Mouse (Mus musculus): ENCODE results near the gene Tmem266. TPM values are rescaled to one million over a fixed set of nuclear protein-coding genes. Genes with fewer than 3 reads are reported as not detected.

Tmem266 gene
- polyA plus RNA-seq, 1 experiment from 2014 or later: not detected

DNA sequence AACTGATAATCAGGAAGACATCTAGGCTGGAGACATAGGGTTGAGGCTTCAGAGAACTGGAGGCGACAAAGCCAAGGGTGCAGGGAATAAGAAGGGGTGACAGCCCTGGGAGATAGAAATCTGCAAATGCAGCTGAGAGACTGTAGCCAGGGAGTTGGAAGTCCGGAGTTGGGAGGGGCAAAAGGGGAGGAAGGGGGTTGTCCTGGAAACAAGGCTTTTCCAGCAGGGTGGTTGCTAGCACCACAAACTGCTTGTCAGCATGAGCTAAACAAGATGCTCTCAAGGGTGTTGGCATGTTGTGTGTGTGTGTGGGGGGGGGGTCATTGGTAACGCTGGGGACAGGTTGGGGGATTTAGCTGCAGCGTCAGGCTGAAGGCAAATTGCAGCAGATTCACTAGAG lies 82.1 kb downstream of the Tmem266 start:
- Histone ChIP-seq H3K27me3 (replicated peaks) (peaks cover 13% of the 10 kb centered on the region), H3K4me2 (no peak overlapping the region), H3K9ac (no peak overlapping the region), H3K9me3 (replicated peaks) (no peaks in the 10 kb centered on the region), H3K4me3 (no peak overlapping the region), H3K36me3 (no peaks in the 10 kb centered on the region), H3K4me1 (no peaks in the 10 kb centered on the region; the same call in 1 of the 2 replicates), H3K27ac (no peak overlapping the region)
- WGBS (ENCODE audit: insufficient replicate concordance): 33% methylated on average over 4 of the region's 4 CpGs
- no peak for ATAC-seq

GRCm38 (mm10) chr9:55409833-55410232 lies 83.1 kb downstream of the Tmem266 start:
- 27% methylated on average over 3 of the region's 3 CpGs for WGBS (ENCODE audit: insufficient replicate concordance)
- ATAC-seq: no peak

GRCm38 (mm10) chr9:55410430-55410829 lies 83.7 kb downstream of the Tmem266 start:
- ATAC-seq: no peak
- H3K4me1 ChIP-seq: no peaks in the 10 kb centered on the region; the same call in 1 of the 2 replicates
- H3K27ac ChIP-seq: no peak overlapping the region
- peaks cover 13% of the 10 kb centered on the region for H3K27me3 ChIP-seq (replicated peaks)
- 44% methylated on average over 6 of the region's 6 CpGs for WGBS (ENCODE audit: insufficient replicate concordance)
- H3K9ac ChIP-seq: no peak overlapping the region
- H3K9me3 ChIP-seq (replicated peaks): no peaks in the 10 kb centered on the region
- H3K4me2 ChIP-seq: no peak overlapping the region
- no peak overlapping the region for H3K4me3 ChIP-seq
- H3K36me3 ChIP-seq: no peaks in the 10 kb centered on the region

More at GRCm38 (mm10) chr9:55409833-55410232, 83.1 kb downstream of the Tmem266 start:
- H3K4me2 ChIP-seq: no peak overlapping the region
- no peak overlapping the region for H3K4me3 ChIP-seq
- no peaks in the 10 kb centered on the region for H3K9me3 ChIP-seq (replicated peaks)
- no peak overlapping the region for H3K9ac ChIP-seq
- H3K4me1 ChIP-seq: no peaks in the 10 kb centered on the region; the same call in 1 of the 2 replicates
- peaks cover 13% of the 10 kb centered on the region for H3K27me3 ChIP-seq (replicated peaks)
- no peaks in the 10 kb centered on the region for H3K36me3 ChIP-seq
- H3K27ac ChIP-seq: no peak overlapping the region

DNA sequence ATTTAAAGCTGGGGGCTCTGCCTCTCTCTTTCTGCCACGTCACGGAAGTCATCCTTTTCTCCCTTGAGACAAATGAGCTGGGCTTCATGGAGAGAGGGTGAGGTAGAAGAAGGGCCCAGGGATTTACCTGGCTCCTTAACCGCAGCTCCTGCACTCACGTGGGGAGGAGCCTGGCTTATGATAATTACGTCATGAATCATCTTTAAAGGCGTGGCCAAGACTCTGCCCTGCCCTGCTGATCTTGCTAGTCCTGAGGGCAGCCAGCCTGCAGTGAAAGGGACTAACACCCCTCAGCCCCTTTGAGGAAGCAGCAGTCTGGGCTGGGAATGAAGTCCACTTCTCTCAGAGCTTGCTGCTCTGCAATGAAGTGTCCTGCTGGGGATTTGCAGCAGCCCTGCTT lies 84.4 kb downstream of the Tmem266 start:
- no peaks in the 10 kb centered on the region for H3K9me3 ChIP-seq (replicated peaks)
- H3K4me3 ChIP-seq: no peak overlapping the region
- peaks cover 13% of the 10 kb centered on the region for H3K27me3 ChIP-seq (replicated peaks)
- H3K9ac ChIP-seq: no peak overlapping the region
- no peak overlapping the region for H3K27ac ChIP-seq
- no peaks in the 10 kb centered on the region; the same call in 1 of the 2 replicates for H3K4me1 ChIP-seq
- WGBS (ENCODE audit: insufficient replicate concordance): 31% methylated on average over 6 of the region's 6 CpGs
- no peak for ATAC-seq
- no peaks in the 10 kb centered on the region for H3K36me3 ChIP-seq
- H3K4me2 ChIP-seq: no peak overlapping the region

- no peak overlapping the region for H3K4me3 ChIP-seq
- H3K27me3 ChIP-seq (replicated peaks): 0 out of 2 replicates have a peak, but pooled peaks cover 4% of the 10 kb centered on the region
- WGBS (ENCODE audit: insufficient replicate concordance): 62% methylated on average over 3 of the region's 3 CpGs
- no peak overlapping the region for H3K9ac ChIP-seq
- ATAC-seq: no peak
- H3K36me3 ChIP-seq: no peaks in the 10 kb centered on the region
- no peak overlapping the region for H3K4me2 ChIP-seq
- H3K4me1 ChIP-seq: no peaks in the 10 kb centered on the region
- H3K27ac ChIP-seq: no peak overlapping the region
- H3K9me3 ChIP-seq (replicated peaks): no peaks in the 10 kb centered on the region
Measured at GRCm38 (mm10) chr9:55421786-55422185, 95.1 kb downstream of the Tmem266 start.

DNA sequence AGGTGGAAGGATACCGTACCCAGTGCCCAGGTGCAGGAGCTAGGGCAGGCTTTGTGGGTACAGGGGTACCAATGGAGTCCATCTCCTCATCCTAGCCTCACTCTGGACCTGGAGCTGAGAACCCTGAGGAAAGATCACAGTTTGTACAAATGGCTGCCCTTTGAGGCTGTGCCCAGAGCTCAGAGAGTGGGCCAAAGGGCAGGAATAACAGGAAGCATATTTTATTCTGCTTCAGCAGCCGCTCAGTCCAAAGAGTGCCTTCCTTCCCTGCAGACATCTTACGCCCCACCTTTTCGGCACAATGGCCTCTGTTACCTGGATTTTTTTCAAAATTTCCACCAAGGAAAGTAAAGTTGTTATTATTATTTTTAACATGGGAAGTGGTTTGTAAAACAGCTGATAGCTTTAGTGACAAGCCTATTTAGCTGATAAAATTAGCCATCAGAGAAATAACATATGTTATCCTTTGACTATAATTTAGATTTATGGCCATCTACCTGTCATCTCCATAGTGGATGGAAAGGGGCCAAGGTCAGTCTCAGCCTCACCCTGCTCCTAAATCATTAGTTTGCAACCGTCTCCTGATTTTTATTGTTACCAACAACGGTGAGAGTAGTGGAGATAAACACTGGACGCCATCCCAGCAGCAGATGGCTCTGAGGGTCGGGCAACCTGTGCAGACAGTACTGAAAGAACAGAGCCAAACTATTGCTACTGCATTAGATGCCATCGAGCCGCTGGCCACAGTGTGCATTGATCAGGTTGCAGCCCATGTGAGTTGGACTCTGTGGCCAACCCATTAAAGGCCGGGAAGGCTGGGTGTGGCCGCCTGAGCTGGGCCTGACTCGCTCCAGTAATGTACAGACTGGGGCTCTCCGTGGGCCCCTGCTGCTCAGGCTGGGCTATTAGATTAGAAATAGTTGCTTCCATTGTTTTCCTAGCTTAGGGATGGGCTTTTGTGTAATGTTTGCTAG lies 97.0 kb downstream of the Tmem266 start:
- H3K4me3 ChIP-seq: no peak overlapping the region
- no peak overlapping the region for H3K9ac ChIP-seq
- no peaks in the 10 kb centered on the region for H3K36me3 ChIP-seq
- no peak overlapping the region for H3K27ac ChIP-seq
- ATAC-seq: no peak
- H3K4me1 ChIP-seq: no peaks in the 10 kb centered on the region
- no peaks in the 10 kb centered on the region for H3K27me3 ChIP-seq (replicated peaks)
- no peaks in the 10 kb centered on the region for H3K9me3 ChIP-seq (replicated peaks)
- 66% methylated on average over 14 of the region's 14 CpGs for WGBS (ENCODE audit: insufficient replicate concordance)
- no peak overlapping the region for H3K4me2 ChIP-seq

- Histone ChIP-seq H3K9me3 (replicated peaks) (no peaks in the 10 kb centered on the region), H3K27ac (no peak overlapping the region), H3K27me3 (replicated peaks) (peaks cover 8% of the 10 kb centered on the region), H3K4me1 (no peaks in the 10 kb centered on the region), H3K4me2 (no peak overlapping the region), H3K4me3 (no peak overlapping the region), H3K9ac (no peak overlapping the region), H3K36me3 (no peaks in the 10 kb centered on the region)
- 59% methylated on average over 7 of the region's 7 CpGs for WGBS (ENCODE audit: insufficient replicate concordance)
- ATAC-seq: no peak
Measured at GRCm38 (mm10) chr9:55425271-55425810, 98.6 kb downstream of the Tmem266 start.

GRCm38 (mm10) chr9:55429242-55429975 lies 102.7 kb downstream of the Tmem266 start:
- ATAC-seq: peak; percentile 67
- WGBS (ENCODE audit: insufficient replicate concordance): 34% methylated on average over 12 of the region's 12 CpGs
- Histone ChIP-seq H3K4me3 (no peak overlapping the region), H3K27me3 (replicated peaks) (peaks cover 13% of the 10 kb centered on the region), H3K27ac (no peak overlapping the region), H3K4me1 (no peaks in the 10 kb centered on the region), H3K4me2 (0 out of 2 replicates have a peak overlapping the region, but pooled peaks have one; percentile 17), H3K36me3 (no peaks in the 10 kb centered on the region), H3K9ac (no peak overlapping the region), H3K9me3 (replicated peaks) (no peaks in the 10 kb centered on the region)

DNA sequence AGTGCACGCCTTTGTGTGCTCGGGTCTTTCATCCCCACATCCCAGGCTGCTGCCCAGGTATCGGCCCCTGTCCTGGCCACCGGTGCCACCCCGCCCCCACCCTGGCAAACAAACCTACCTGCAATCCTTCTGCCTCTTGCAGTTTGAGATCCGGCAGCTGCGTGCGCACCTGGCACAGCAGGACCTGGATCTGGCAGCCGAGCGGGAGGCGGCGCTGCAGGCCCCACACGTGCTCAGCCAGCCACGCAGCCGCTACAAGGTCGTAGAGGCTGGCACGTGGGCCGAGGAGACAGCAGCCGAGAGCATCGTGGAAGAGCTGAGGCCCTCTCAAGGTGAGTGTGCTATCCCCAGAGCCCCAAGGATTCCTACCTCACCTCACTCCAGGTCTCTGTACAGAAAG lies 103.4 kb downstream of the Tmem266 start:
- H3K4me3 ChIP-seq: no peak overlapping the region
- H3K36me3 ChIP-seq: no peaks in the 10 kb centered on the region
- ATAC-seq: no peak
- no peaks in the 10 kb centered on the region for H3K4me1 ChIP-seq
- peak overlapping the region; percentile 17; the same call in 1 of the 2 replicates for H3K4me2 ChIP-seq
- peaks cover 13% of the 10 kb centered on the region for H3K27me3 ChIP-seq (replicated peaks)
- no peak overlapping the region for H3K27ac ChIP-seq
- WGBS (ENCODE audit: insufficient replicate concordance): 19% methylated on average over 20 of the region's 20 CpGs
- no peaks in the 10 kb centered on the region for H3K9me3 ChIP-seq (replicated peaks)
- no peak overlapping the region for H3K9ac ChIP-seq

DNA sequence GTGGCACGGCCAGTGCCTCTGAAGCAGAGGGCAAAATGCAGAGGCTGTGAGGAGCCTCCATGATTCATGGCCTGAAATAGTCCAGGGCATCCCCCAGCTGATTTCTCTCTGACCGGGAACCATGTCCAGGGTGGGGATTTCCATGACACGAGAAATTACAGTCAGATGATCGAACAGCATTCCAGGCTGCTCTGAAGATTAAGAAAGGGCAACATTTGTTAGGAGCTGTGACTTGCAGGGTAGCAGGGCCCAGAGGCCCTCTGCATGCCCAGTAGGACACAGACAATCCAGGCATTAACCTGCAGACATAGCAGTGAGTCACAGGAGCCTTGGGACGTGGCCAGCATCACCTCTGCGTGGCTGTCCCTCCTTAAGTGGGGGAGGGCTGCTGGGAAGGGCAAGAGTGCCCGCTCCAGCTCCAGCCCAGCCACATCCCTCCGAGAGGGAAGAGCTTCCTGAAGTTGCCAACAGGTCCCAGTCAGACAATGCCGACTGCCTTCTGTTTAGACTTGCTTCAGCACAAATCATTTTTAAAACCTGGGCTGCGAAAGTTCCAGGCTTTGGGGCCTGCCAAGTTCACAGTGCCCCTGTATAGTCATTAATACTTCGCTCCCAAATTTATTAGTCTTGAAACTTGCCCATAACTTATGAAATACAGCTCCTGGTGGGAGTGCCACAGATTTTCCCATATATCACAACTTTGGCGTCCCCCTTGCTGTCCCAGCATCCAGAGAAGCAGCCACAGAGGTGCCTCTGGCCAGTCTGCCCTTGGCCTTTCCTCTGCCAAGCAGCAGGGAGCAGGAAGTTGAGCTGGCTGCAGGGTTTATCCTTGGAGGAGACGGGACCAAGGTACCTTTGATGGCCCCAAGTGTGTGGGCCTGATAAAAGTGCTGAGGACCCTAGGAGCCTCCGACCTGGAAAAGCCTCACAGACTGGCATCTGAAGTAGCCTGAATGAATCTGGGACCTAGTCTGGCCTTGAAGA lies 105.9 kb downstream of the Tmem266 start:
- ATAC-seq: no peak
- no peaks in the 10 kb centered on the region for H3K4me1 ChIP-seq
- no peak overlapping the region for H3K9ac ChIP-seq
- no peaks in the 10 kb centered on the region for H3K9me3 ChIP-seq (replicated peaks)
- no peak overlapping the region for H3K4me3 ChIP-seq
- H3K4me2 ChIP-seq: no peak overlapping the region
- peaks cover 13% of the 10 kb centered on the region for H3K27me3 ChIP-seq (replicated peaks)
- no peak overlapping the region for H3K27ac ChIP-seq
- WGBS (ENCODE audit: insufficient replicate concordance): 58% methylated on average over 14 of the region's 14 CpGs
- H3K36me3 ChIP-seq: no peaks in the 10 kb centered on the region

DNA sequence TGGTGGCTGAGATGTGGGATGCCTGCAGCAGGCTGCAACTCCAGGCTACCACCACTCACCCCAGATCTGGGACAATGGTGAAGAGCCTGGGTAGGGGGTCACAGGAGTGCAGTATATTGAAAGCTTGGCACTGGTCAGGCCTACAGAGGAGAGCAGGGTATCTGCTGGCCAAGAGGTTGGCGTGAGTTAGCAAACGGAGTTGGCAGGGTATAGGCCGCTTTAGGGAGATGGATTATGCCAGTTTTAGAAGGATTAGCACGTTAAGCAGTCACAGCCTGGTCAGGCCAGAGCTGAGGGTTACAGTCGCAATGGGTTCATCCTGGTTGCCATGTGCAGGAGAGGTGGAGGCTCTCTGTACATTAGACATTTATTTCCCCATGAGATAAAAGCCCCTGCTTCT lies 107.2 kb downstream of the Tmem266 start:
- H3K4me2 ChIP-seq: no peak overlapping the region
- H3K9me3 ChIP-seq (replicated peaks): no peaks in the 10 kb centered on the region
- 76% methylated on average over 5 of the region's 5 CpGs for WGBS (ENCODE audit: insufficient replicate concordance)
- H3K9ac ChIP-seq: no peak overlapping the region
- H3K4me1 ChIP-seq: no peaks in the 10 kb centered on the region
- no peak for ATAC-seq
- H3K36me3 ChIP-seq: no peaks in the 10 kb centered on the region
- H3K27me3 ChIP-seq (replicated peaks): peaks cover 13% of the 10 kb centered on the region
- H3K4me3 ChIP-seq: no peak overlapping the region
- H3K27ac ChIP-seq: no peak overlapping the region
